8 mouse cellular contexts compared by ENCODE assay signal in genomic region chr7:28812436-28812835, GRCm38 (mm10). TPM values are rescaled to one million over a fixed set of nuclear protein-coding genes. Genes with fewer than 3 reads are reported as not detected.
A peak's percentile ranks its signal among the peaks of the same experiment; 100 is the strongest.
DNase-seq lines count a peak whose midpoint lies in the region; ATAC-seq and TF ChIP-seq lines count a peak whose summit lies in the region.

No protein-coding gene starts in this region.

- WGBS in spleen, adult 2 months = 39% methylated on average over 4 of the region's 4 CpGs
- 65% methylated on average over 4 of the region's 4 CpGs for WGBS in forebrain, postnatal 0 days
- WGBS in liver, embryonic 11.5 days = 68% methylated on average over 4 of the region's 4 CpGs

- DNase-seq in spleen, adult 2 months (ENCODE audit: low read depth in 1 of 2, low spot score in 2 of 2) = no peak
- no peak for DNase-seq in spleen, adult 12 weeks (ENCODE audit: low spot score)
- no peak for DNase-seq in forebrain, postnatal 0 days
- DNase-seq in liver, embryonic 11.5 days (ENCODE audit: low spot score) = no peak
- DNase-seq in testis, postnatal 10 days (ENCODE audit: low spot score) = peak; percentile 51
- no peak for DNase-seq in gastrocnemius, adult 18-20 months (ENCODE audit: low spot score)
- no peak for DNase-seq in adrenal gland, postnatal 25 days

- peaks cover 29% of the 10 kb centered on the region; the same call in 1 of the 2 replicates for H3K4me1 ChIP-seq in spleen, adult 2 months (ENCODE audit: control insufficient read depth, insufficient read depth, insufficient read length)
- H3K4me1 ChIP-seq in forebrain, postnatal 0 days (ENCODE audit: insufficient read depth) = peaks cover 16% of the 10 kb centered on the region
- H3K4me1 ChIP-seq in liver, embryonic 11.5 days (replicated peaks; ENCODE audit: control insufficient read depth, insufficient read depth, low read length) = peaks cover 45% of the 10 kb centered on the region

- peak overlapping the region; percentile 69 for H3K4me2 ChIP-seq in forebrain, postnatal 0 days (ENCODE audit: low read depth)
- H3K4me2 ChIP-seq in liver, embryonic 11.5 days = peak overlapping the region; percentile 91

- H3K36me3 ChIP-seq in spleen, adult 2 months (ENCODE audit: control insufficient read depth, insufficient read depth, low read length) = peaks cover 46% of the 10 kb centered on the region
- peaks cover 44% of the 10 kb centered on the region for H3K36me3 ChIP-seq in forebrain, postnatal 0 days (ENCODE audit: insufficient read depth)
- peaks cover 53% of the 10 kb centered on the region for H3K36me3 ChIP-seq in liver, embryonic 11.5 days (ENCODE audit: control insufficient read depth, insufficient read depth, low read length)

- ATAC-seq in forebrain, postnatal 0 days = no peak
- no peak for ATAC-seq in liver, embryonic 11.5 days (replicated peaks; ENCODE audit: low FRiP score)
- no peak for ATAC-seq in activated CD4-positive, CD25-positive, alpha-beta regulatory T cell, adult 4 months

- no peak for TF ChIP-seq CTCF in spleen, adult 2 months (IDR thresholded peaks at IDR 0.05; ENCODE audit: extremely low read depth, insufficient read depth, insufficient read length, insufficient replicate concordance)
- no peak for TF ChIP-seq CTCF in forebrain, postnatal 0 days (IDR thresholded peaks at IDR 0.05; ENCODE audit: low read depth)

- no peak overlapping the region for H3K27ac ChIP-seq in spleen, adult 2 months (ENCODE audit: insufficient read depth, low read length)
- H3K27ac ChIP-seq in forebrain, postnatal 0 days (ENCODE audit: low read depth, low read length) = no peak overlapping the region
- peak overlapping the region; percentile 96 for H3K27ac ChIP-seq in liver, embryonic 11.5 days (ENCODE audit: low read depth, low read length)

- no peak for TF ChIP-seq POLR2A in spleen, adult 2 months (IDR thresholded peaks at IDR 0.05; ENCODE audit: low read depth, low read length)

- H3K9ac ChIP-seq in forebrain, postnatal 0 days = no peak overlapping the region
- peak overlapping the region; percentile 90 for H3K9ac ChIP-seq in liver, embryonic 11.5 days (ENCODE audit: low read depth, low read length)

- H3K4me3 ChIP-seq in spleen, adult 2 months (ENCODE audit: extremely low read depth, insufficient read depth, insufficient read length) = peak overlapping the region; percentile 12; the same call in 1 of the 2 replicates
- H3K4me3 ChIP-seq in forebrain, postnatal 0 days (ENCODE audit: low read depth, low read length) = peak overlapping the region; percentile 97
- peak overlapping the region; percentile 83 for H3K4me3 ChIP-seq in liver, embryonic 11.5 days (ENCODE audit: low read depth, low read length)

- H3K27me3 ChIP-seq in spleen, adult 2 months (ENCODE audit: control insufficient read depth, insufficient read depth, low read length) = no peaks in the 10 kb centered on the region
- no peaks in the 10 kb centered on the region for H3K27me3 ChIP-seq in forebrain, postnatal 0 days (ENCODE audit: insufficient read depth, low read length)
- no peaks in the 10 kb centered on the region for H3K27me3 ChIP-seq in liver, embryonic 11.5 days (replicated peaks; ENCODE audit: control insufficient read depth, insufficient read depth, low read length)

- H3K9me3 ChIP-seq in forebrain, postnatal 0 days (ENCODE audit: low read length) = no peaks in the 10 kb centered on the region
- no peaks in the 10 kb centered on the region for H3K9me3 ChIP-seq in liver, embryonic 11.5 days (ENCODE audit: control insufficient read depth, low read length)

RNA-seq across cellular contexts. Expression of gene Hnrnpl, which starts 4.1 kb away (rescaled TPM):
- 189 and 209 TPM in 2 replicates for polyA plus RNA-seq in spleen, adult 2 months (2012; rRNA removed)
- total RNA-seq in forebrain, postnatal 0 days (2014; rRNA removed) = 261 and 264 TPM in 2 replicates
- polyA plus RNA-seq in forebrain, postnatal 0 days (2015; fragmentation: Nextera tagmentation; extraction: Ambion mirVana) = 172 TPM in 2 replicates
- 238 and 279 TPM in 2 replicates for polyA plus RNA-seq in liver, embryonic 11.5 days (2014; fragmentation: Nextera tagmentation; extraction: Ambion mirVana)
- total RNA-seq in gastrocnemius, adult 18-20 months (2021) = 100 to 1,000 TPM; 110 to 131 TPM
- 423 and 491 TPM in 2 replicates for total RNA-seq in adrenal gland, postnatal 25 days (2021)
- polyA plus RNA-seq in activated CD4-positive, CD25-positive, alpha-beta regulatory T cell, adult 4 months (2017; shearing (Covaris generic)) = 100 to 1,000 TPM; 153 to 344 TPM

RNA-seq across cellular contexts. Expression of gene Ech1, which starts 12.6 kb away (rescaled TPM):
- polyA plus RNA-seq in spleen, adult 2 months (2012; rRNA removed) = 101 and 108 TPM in 2 replicates
- total RNA-seq in forebrain, postnatal 0 days (2014; rRNA removed) = 79.6 and 88.3 TPM in 2 replicates
- polyA plus RNA-seq in forebrain, postnatal 0 days (2015; fragmentation: Nextera tagmentation; extraction: Ambion mirVana) = 101 and 110 TPM in 2 replicates
- polyA plus RNA-seq in liver, embryonic 11.5 days (2014; fragmentation: Nextera tagmentation; extraction: Ambion mirVana) = 107 TPM in 2 replicates
- 100 to 1,000 TPM; 227 to 344 TPM for total RNA-seq in gastrocnemius, adult 18-20 months (2021)
- 445 and 492 TPM in 2 replicates for total RNA-seq in adrenal gland, postnatal 25 days (2021)
- polyA plus RNA-seq in activated CD4-positive, CD25-positive, alpha-beta regulatory T cell, adult 4 months (2017; shearing (Covaris generic)) = 100 to 1,000 TPM; 192 to 199 TPM

RNA-seq across cellular contexts. Expression of gene Lgals4, which starts 21.2 kb away (rescaled TPM):
- 11.6 and 13.3 TPM in 2 replicates for polyA plus RNA-seq in spleen, adult 2 months (2012; rRNA removed)
- 2.4 and 5.2 TPM in 2 replicates for total RNA-seq in forebrain, postnatal 0 days (2014; rRNA removed)
- polyA plus RNA-seq in forebrain, postnatal 0 days (2015; fragmentation: Nextera tagmentation; extraction: Ambion mirVana) = 3.3 and 3.5 TPM in 2 replicates
- 2.9 and 5.1 TPM in 2 replicates for polyA plus RNA-seq in liver, embryonic 11.5 days (2014; fragmentation: Nextera tagmentation; extraction: Ambion mirVana)
- 1 to 10 TPM; 1.7 to 3.9 TPM for total RNA-seq in gastrocnemius, adult 18-20 months (2021)
- 14.4 and 17.6 TPM in 2 replicates for total RNA-seq in adrenal gland, postnatal 25 days (2021)
- 10 to 100 TPM; 20.1 to 27.2 TPM for polyA plus RNA-seq in activated CD4-positive, CD25-positive, alpha-beta regulatory T cell, adult 4 months (2017; shearing (Covaris generic))

RNA-seq across cellular contexts. Expression of gene Rinl, which starts 23.7 kb away (rescaled TPM):
- 35.4 and 36.4 TPM in 2 replicates for polyA plus RNA-seq in spleen, adult 2 months (2012; rRNA removed)
- total RNA-seq in forebrain, postnatal 0 days (2014; rRNA removed) = 2.1 and 2.2 TPM in 2 replicates
- 1.6 TPM in 2 replicates for polyA plus RNA-seq in forebrain, postnatal 0 days (2015; fragmentation: Nextera tagmentation; extraction: Ambion mirVana)
- polyA plus RNA-seq in liver, embryonic 11.5 days (2014; fragmentation: Nextera tagmentation; extraction: Ambion mirVana) = 21.7 and 23.1 TPM in 2 replicates
- total RNA-seq in gastrocnemius, adult 18-20 months (2021) = under 1 TPM; 0.45 to 0.46 TPM
- 2.9 and 3.1 TPM in 2 replicates for total RNA-seq in adrenal gland, postnatal 25 days (2021)
- polyA plus RNA-seq in activated CD4-positive, CD25-positive, alpha-beta regulatory T cell, adult 4 months (2017; shearing (Covaris generic)) = 100 to 1,000 TPM; 199 to 272 TPM

RNA-seq across cellular contexts. Expression of gene Nfkbib, which starts 45.1 kb away (rescaled TPM):
- polyA plus RNA-seq in spleen, adult 2 months (2012; rRNA removed) = 51.1 and 67.9 TPM in 2 replicates
- 18.0 and 19.2 TPM in 2 replicates for total RNA-seq in forebrain, postnatal 0 days (2014; rRNA removed)
- 59.8 and 75.4 TPM in 2 replicates for polyA plus RNA-seq in forebrain, postnatal 0 days (2015; fragmentation: Nextera tagmentation; extraction: Ambion mirVana)
- polyA plus RNA-seq in liver, embryonic 11.5 days (2014; fragmentation: Nextera tagmentation; extraction: Ambion mirVana) = 61.4 and 61.8 TPM in 2 replicates
- total RNA-seq in gastrocnemius, adult 18-20 months (2021) = 10 to 100 TPM; 33.2 to 34.9 TPM
- total RNA-seq in adrenal gland, postnatal 25 days (2021) = 36.8 and 42.6 TPM in 2 replicates
- polyA plus RNA-seq in activated CD4-positive, CD25-positive, alpha-beta regulatory T cell, adult 4 months (2017; shearing (Covaris generic)) = 10 to 100 TPM; 56.4 to 78.9 TPM

Comparison
In these comparisons a context has a peak if more than half of its experiments do, and no peak if none do; other contexts are left out.
1. H3K4me3 ChIP-seq: peak in every context shown above with its lines; median percentile 97 in forebrain, postnatal 0 days; 83 in liver, embryonic 11.5 days; 12 in spleen, adult 2 months.